Mouse (Mus musculus): ENCODE measurements around the gene Lrp5.

GRCm38 (mm10) chr19:3630027-3630426, 56.3 kb downstream of the Lrp5 start:
- TF ChIP-seq POLR2A (IDR thresholded peaks at IDR 0.05; ENCODE audit: borderline replicate concordance, control insufficient read depth, low read depth, low read length) (no peak), CTCF (IDR thresholded peaks at IDR 0.05; ENCODE audit: control insufficient read depth, insufficient read depth, low read length) (no peak)
